Mouse (Mus musculus): ENCODE measurements around the gene F2rl1. TPM values are rescaled to one million over a fixed set of nuclear protein-coding genes. Genes with fewer than 3 reads are reported as not detected.

Gene F2rl1
- total and polyA plus RNA-seq, 3 experiments, result 0.06 TPM; not detected in 2

DNA sequence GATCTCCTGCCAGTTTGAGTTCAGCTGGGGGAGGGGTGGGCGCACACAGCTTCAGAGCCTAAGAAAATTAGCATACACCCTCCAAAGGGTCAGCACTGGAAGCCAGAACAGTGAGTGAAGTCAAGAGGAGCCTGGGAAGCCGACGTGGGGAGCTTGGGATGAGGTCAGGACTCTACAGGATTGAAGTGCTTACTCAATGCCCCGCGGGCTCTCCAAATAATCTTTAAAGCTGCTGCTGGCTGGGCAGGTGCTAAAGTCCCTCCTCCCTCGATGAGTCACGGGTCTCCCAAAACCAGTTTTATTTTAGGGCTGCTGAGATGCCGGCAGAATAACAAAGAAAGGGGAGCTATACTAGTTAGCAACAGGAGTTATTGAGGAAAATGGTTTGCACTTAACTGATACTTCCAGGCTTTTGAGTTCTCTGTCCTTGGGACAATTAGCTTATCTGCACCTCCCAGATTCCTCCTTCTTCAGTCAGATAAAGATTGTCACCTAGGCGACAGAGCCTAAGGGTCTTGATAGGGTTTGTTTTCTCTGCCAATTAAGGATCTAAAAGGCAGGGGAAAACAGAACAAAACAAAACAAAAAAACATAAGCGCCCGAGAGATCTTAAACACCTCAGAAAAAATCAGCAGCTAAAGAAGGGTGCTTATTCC lies 10.6 kb upstream of the F2rl1 start:
- no peak overlapping the region for H3K4me3 ChIP-seq (ENCODE audit: control insufficient read depth in 1 of 2, insufficient read depth in 1 of 2, low read depth in 2 of 2, low read length in 2 of 2)
- H3K9me3 ChIP-seq (replicated peaks; ENCODE audit: insufficient read depth, low read length), result no peaks in the 10 kb centered on the region
- no peak overlapping the region for H3K27ac ChIP-seq (ENCODE audit: control insufficient read depth, low read depth, low read length)
- peak; percentile 16 for DNase-seq (ENCODE audit: low read depth, low spot score)
- H3K79me2 ChIP-seq (ENCODE audit: control insufficient read depth, insufficient read depth, low read length, poor library complexity), result no peaks in the 10 kb centered on the region
- H3K36me3 ChIP-seq (ENCODE audit: control insufficient read depth in 1 of 2, insufficient read depth in 2 of 2, low read length in 2 of 2), result peaks cover 0 to 3% of the 10 kb centered on the region in 2 experiments; a peak in 1 of 4 replicates
- no peak overlapping the region for H3K9ac ChIP-seq (ENCODE audit: control insufficient read depth, low read depth, low read length, poor library complexity, severe bottlenecking)
- peaks cover 0 to 6% of the 10 kb centered on the region in 2 experiments; a peak in 1 of 4 replicates for H3K4me1 ChIP-seq (ENCODE audit: control insufficient read depth in 1 of 2, insufficient read depth in 2 of 2, low read length in 2 of 2)
- H3K27me3 ChIP-seq (ENCODE audit: control insufficient read depth in 1 of 2, insufficient read depth in 2 of 2, low read length in 2 of 2), result peaks cover under 1 to 9% of the 10 kb centered on the region in 2 experiments
- TF ChIP-seq TCF12 (IDR thresholded peaks at IDR 0.05; ENCODE audit: low read depth, low read length) (peak; percentile 65; the same call in 1 of the 2 replicates), E2F4 (IDR thresholded peaks at IDR 0.05; ENCODE audit: borderline replicate concordance, low read depth, low read length) (no peak), BHLHE40 (IDR thresholded peaks at IDR 0.05; ENCODE audit: borderline replicate concordance, low read depth, low read length) (no peak), ELF1 (IDR thresholded peaks at IDR 0.05; ENCODE audit: low read depth, low read length) (no peak), CHD2 (IDR thresholded peaks at IDR 0.05; ENCODE audit: low read length) (no peak), MXI1 (IDR thresholded peaks at IDR 0.05; ENCODE audit: low read depth, low read length) (no peak), MAZ (IDR thresholded peaks at IDR 0.05; ENCODE audit: low read depth, low read length) (no peak), TBP (IDR thresholded peaks at IDR 0.05; ENCODE audit: low read depth, low read length) (no peak), ZC3H11A (IDR thresholded peaks at IDR 0.05; ENCODE audit: low read depth, low read length) (no peak), MAX (IDR thresholded peaks at IDR 0.05; ENCODE audit: low read length) (no peak), USF1 (IDR thresholded peaks at IDR 0.05; ENCODE audit: low read depth, low read length) (no peak), EP300 (IDR thresholded peaks at IDR 0.05; ENCODE audit: low read depth in 1 of 2, low read length in 2 of 2) (peak in 1 of 2 experiments; percentile 38; a peak in 2 of 4 replicates), SMC3 (IDR thresholded peaks at IDR 0.05; ENCODE audit: low read depth, low read length) (no peak), NELFE (IDR thresholded peaks at IDR 0.05; ENCODE audit: low read depth, low read length) (no peak), RAD21 (IDR thresholded peaks at IDR 0.05; ENCODE audit: low read depth, low read length) (no peak), ETS1 (IDR thresholded peaks at IDR 0.05; ENCODE audit: low read depth, low read length) (no peak), MYC (IDR thresholded peaks at IDR 0.05; ENCODE audit: low read depth, low read length) (no peak), USF2 (IDR thresholded peaks at IDR 0.05; ENCODE audit: borderline replicate concordance in 1 of 2, insufficient read depth in 1 of 2, low read depth in 1 of 2, low read length in 2 of 2) (no peak)

DNA sequence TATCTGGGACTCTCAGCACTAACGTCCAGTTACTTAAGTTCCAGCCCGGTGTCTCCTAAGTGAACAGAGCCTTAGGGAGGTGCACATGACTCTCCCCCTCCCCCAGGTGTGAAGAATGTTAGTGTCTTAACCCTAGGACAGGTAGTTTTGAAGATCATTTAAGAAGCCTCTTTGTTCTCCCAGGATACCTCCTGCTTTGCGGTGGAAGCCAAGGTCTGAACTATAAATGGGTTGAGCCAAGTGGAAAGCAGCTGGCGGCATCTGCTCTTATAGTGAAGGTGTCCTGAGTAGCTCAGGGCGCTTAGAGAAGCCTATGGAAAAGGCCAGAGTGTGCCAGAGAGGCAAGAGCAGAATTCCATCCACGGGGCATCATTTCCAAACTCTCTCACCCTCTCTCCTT lies 10.0 kb upstream of the F2rl1 start:
- peaks cover 0 to 6% of the 10 kb centered on the region in 2 experiments; a peak in 1 of 4 replicates for H3K4me1 ChIP-seq (ENCODE audit: control insufficient read depth in 1 of 2, insufficient read depth in 2 of 2, low read length in 2 of 2)
- H3K36me3 ChIP-seq (ENCODE audit: control insufficient read depth in 1 of 2, insufficient read depth in 2 of 2, low read length in 2 of 2), result peaks cover 0 to 3% of the 10 kb centered on the region in 2 experiments; a peak in 1 of 4 replicates
- H3K9me3 ChIP-seq (replicated peaks; ENCODE audit: insufficient read depth, low read length), result no peaks in the 10 kb centered on the region
- no peak overlapping the region for H3K4me3 ChIP-seq (ENCODE audit: control insufficient read depth in 1 of 2, insufficient read depth in 1 of 2, low read depth in 2 of 2, low read length in 2 of 2)
- no peaks in the 10 kb centered on the region for H3K79me2 ChIP-seq (ENCODE audit: control insufficient read depth, insufficient read depth, low read length, poor library complexity)
- TF ChIP-seq ETS1 (IDR thresholded peaks at IDR 0.05; ENCODE audit: low read depth, low read length) (no peak), GATA1 (IDR thresholded peaks at IDR 0.05; ENCODE audit: low read depth, low read length) (no peak), ZMIZ1 (IDR thresholded peaks at IDR 0.05; ENCODE audit: low read depth, low read length) (no peak), BHLHE40 (IDR thresholded peaks at IDR 0.05; ENCODE audit: borderline replicate concordance, low read depth, low read length) (no peak), MAX (IDR thresholded peaks at IDR 0.05; ENCODE audit: low read length) (no peak), MYC (IDR thresholded peaks at IDR 0.05; ENCODE audit: low read depth, low read length) (no peak), ELF1 (IDR thresholded peaks at IDR 0.05; ENCODE audit: low read depth, low read length) (no peak), NELFE (IDR thresholded peaks at IDR 0.05; ENCODE audit: low read depth, low read length) (no peak), RAD21 (IDR thresholded peaks at IDR 0.05; ENCODE audit: low read depth, low read length) (no peak), CTCF (IDR thresholded peaks at IDR 0.05 in 2 of 3, conservative IDR thresholded peaks at IDR 0.05 in 1 of 3; ENCODE audit: control insufficient read depth in 1 of 3, insufficient read depth in 1 of 3, low read depth in 2 of 3, low read length in 3 of 3, poor library complexity in 1 of 3, severe bottlenecking in 1 of 3) (no peak), MAFK (IDR thresholded peaks at IDR 0.05; ENCODE audit: borderline replicate concordance, low read depth, low read length) (no peak), CHD2 (IDR thresholded peaks at IDR 0.05; ENCODE audit: low read length) (no peak)
- H3K27me3 ChIP-seq (ENCODE audit: control insufficient read depth in 1 of 2, insufficient read depth in 2 of 2, low read length in 2 of 2), result peaks cover 2 to 9% of the 10 kb centered on the region in 2 experiments
- no peak overlapping the region for H3K27ac ChIP-seq (ENCODE audit: control insufficient read depth, low read depth, low read length)
- H3K9ac ChIP-seq (ENCODE audit: control insufficient read depth, low read depth, low read length, poor library complexity, severe bottlenecking), result no peak overlapping the region
- no peak for DNase-seq (ENCODE audit: low read depth, low spot score)

Data from MEL (cell line).